Mouse (Mus musculus): ENCODE results near the gene Chst11. TPM values are rescaled to one million over a fixed set of nuclear protein-coding genes. Genes with fewer than 3 reads are reported as not detected.
A peak's percentile ranks its signal among the peaks of the same experiment; 100 is the strongest.

Gene Chst11
- polyA plus RNA-seq, 1 experiment from 2014 or later = 4.5 TPM

- Histone ChIP-seq H3K4me1 (ENCODE audit: control insufficient read depth, insufficient read depth, low read length) (peaks cover 22% of the 10 kb centered on the region), H3K36me3 (ENCODE audit: control insufficient read depth, insufficient read depth, low read length) (no peaks in the 10 kb centered on the region), H3K27ac (replicated peaks; ENCODE audit: low read depth, low read length) (no peak overlapping the region), H3K9ac (replicated peaks; ENCODE audit: low read length) (no peak overlapping the region), H3K4me2 (ENCODE audit: low read length) (no peak overlapping the region; the same call in 1 of the 2 replicates), H3K4me3 (replicated peaks; ENCODE audit: low read depth, low read length) (no peak overlapping the region), H3K9me3 (ENCODE audit: control insufficient read depth, low read length) (no peaks in the 10 kb centered on the region), H3K27me3 (ENCODE audit: control insufficient read depth, insufficient read depth, low read length) (no peaks in the 10 kb centered on the region)
- DNase-seq (peak; percentile 43), ATAC-seq (ENCODE audit: low FRiP score, low TSS enrichment) (no peak)
- 7% methylated on average over 16 of the region's 16 CpGs for WGBS
These were observed 148.7 kb downstream of the Chst11 start for GRCm38 (mm10) chr10:83133866-83134570.

- H3K27ac ChIP-seq (replicated peaks; ENCODE audit: low read depth, low read length) = no peak overlapping the region
- no peak for ATAC-seq (ENCODE audit: low FRiP score, low TSS enrichment)
These were observed 149.6 kb downstream of the Chst11 start for GRCm38 (mm10) chr10:83134896-83135295.

GRCm38 (mm10) chr10:83135963-83136362 lies 150.7 kb downstream of the Chst11 start:
- WGBS = 88% methylated on average over 1 of the region's 1 CpGs

More at GRCm38 (mm10) chr10:83134896-83135295, 149.6 kb downstream of the Chst11 start:
- Histone ChIP-seq H3K4me1 (ENCODE audit: control insufficient read depth, insufficient read depth, low read length) (peaks cover 21% of the 10 kb centered on the region), H3K36me3 (ENCODE audit: control insufficient read depth, insufficient read depth, low read length) (no peaks in the 10 kb centered on the region), H3K9ac (replicated peaks; ENCODE audit: low read length) (no peak overlapping the region; the same call in 1 of the 2 replicates), H3K4me3 (replicated peaks; ENCODE audit: low read depth, low read length) (no peak overlapping the region), H3K27me3 (ENCODE audit: control insufficient read depth, insufficient read depth, low read length) (no peaks in the 10 kb centered on the region), H3K4me2 (ENCODE audit: low read length) (peak overlapping the region; percentile 12; the same call in 1 of the 2 replicates), H3K9me3 (ENCODE audit: control insufficient read depth, low read length) (no peaks in the 10 kb centered on the region)
- peak; percentile 49 for DNase-seq
- 15% methylated on average over 10 of the region's 10 CpGs for WGBS

GRCm38 (mm10) chr10:83137103-83137502 lies 151.8 kb downstream of the Chst11 start:
- 0 out of 2 replicates have a peak overlapping the region, but pooled peaks have one; percentile 1 for H3K27ac ChIP-seq (replicated peaks; ENCODE audit: low read depth, low read length)
- H3K36me3 ChIP-seq (ENCODE audit: control insufficient read depth, insufficient read depth, low read length) = no peaks in the 10 kb centered on the region
- ATAC-seq (ENCODE audit: low FRiP score, low TSS enrichment) = no peak
- H3K9ac ChIP-seq (replicated peaks; ENCODE audit: low read length) = no peak overlapping the region
- 86% methylated on average over 7 of the region's 7 CpGs for WGBS
- no peak overlapping the region for H3K4me3 ChIP-seq (replicated peaks; ENCODE audit: low read depth, low read length)
- H3K4me2 ChIP-seq (ENCODE audit: low read length) = no peak overlapping the region
- no peaks in the 10 kb centered on the region for H3K27me3 ChIP-seq (ENCODE audit: control insufficient read depth, insufficient read depth, low read length)
- no peak for DNase-seq
- no peaks in the 10 kb centered on the region for H3K9me3 ChIP-seq (ENCODE audit: control insufficient read depth, low read length)
- H3K4me1 ChIP-seq (ENCODE audit: control insufficient read depth, insufficient read depth, low read length) = peaks cover 18% of the 10 kb centered on the region

More at GRCm38 (mm10) chr10:83135963-83136362, 150.7 kb downstream of the Chst11 start:
- Histone ChIP-seq H3K36me3 (ENCODE audit: control insufficient read depth, insufficient read depth, low read length) (no peaks in the 10 kb centered on the region), H3K27ac (replicated peaks; ENCODE audit: low read depth, low read length) (no peak overlapping the region), H3K4me3 (replicated peaks; ENCODE audit: low read depth, low read length) (no peak overlapping the region), H3K27me3 (ENCODE audit: control insufficient read depth, insufficient read depth, low read length) (no peaks in the 10 kb centered on the region), H3K4me2 (ENCODE audit: low read length) (no peak overlapping the region), H3K4me1 (ENCODE audit: control insufficient read depth, insufficient read depth, low read length) (peaks cover 18% of the 10 kb centered on the region), H3K9me3 (ENCODE audit: control insufficient read depth, low read length) (no peaks in the 10 kb centered on the region), H3K9ac (replicated peaks; ENCODE audit: low read length) (no peak overlapping the region)
- ATAC-seq (ENCODE audit: low FRiP score, low TSS enrichment) (no peak), DNase-seq (no peak)

- no peaks in the 10 kb centered on the region for H3K9me3 ChIP-seq (ENCODE audit: control insufficient read depth, low read length)
- DNase-seq = no peak
These were observed 154.0 kb downstream of the Chst11 start for GRCm38 (mm10) chr10:83139276-83139675.

GRCm38 (mm10) chr10:83140258-83140936 lies 155.1 kb downstream of the Chst11 start:
- Histone ChIP-seq H3K4me2 (ENCODE audit: low read length) (no peak overlapping the region), H3K4me3 (replicated peaks; ENCODE audit: low read depth, low read length) (no peak overlapping the region), H3K4me1 (ENCODE audit: control insufficient read depth, insufficient read depth, low read length) (no peaks in the 10 kb centered on the region; the same call in 1 of the 2 replicates), H3K9ac (replicated peaks; ENCODE audit: low read length) (no peak overlapping the region), H3K9me3 (ENCODE audit: control insufficient read depth, low read length) (no peaks in the 10 kb centered on the region), H3K36me3 (ENCODE audit: control insufficient read depth, insufficient read depth, low read length) (no peaks in the 10 kb centered on the region), H3K27ac (replicated peaks; ENCODE audit: low read depth, low read length) (no peak overlapping the region), H3K27me3 (ENCODE audit: control insufficient read depth, insufficient read depth, low read length) (no peaks in the 10 kb centered on the region)
- no peak for ATAC-seq (ENCODE audit: low FRiP score, low TSS enrichment)
- no peak for DNase-seq
- 74% methylated on average over 16 of the region's 16 CpGs for WGBS

More at GRCm38 (mm10) chr10:83139276-83139675, 154.0 kb downstream of the Chst11 start:
- ATAC-seq (ENCODE audit: low FRiP score, low TSS enrichment) = no peak
- Histone ChIP-seq H3K27me3 (ENCODE audit: control insufficient read depth, insufficient read depth, low read length) (no peaks in the 10 kb centered on the region), H3K9ac (replicated peaks; ENCODE audit: low read length) (no peak overlapping the region), H3K4me1 (ENCODE audit: control insufficient read depth, insufficient read depth, low read length) (peaks cover 11% of the 10 kb centered on the region), H3K27ac (replicated peaks; ENCODE audit: low read depth, low read length) (no peak overlapping the region), H3K4me3 (replicated peaks; ENCODE audit: low read depth, low read length) (no peak overlapping the region), H3K36me3 (ENCODE audit: control insufficient read depth, insufficient read depth, low read length) (no peaks in the 10 kb centered on the region), H3K4me2 (ENCODE audit: low read length) (no peak overlapping the region)
- 95% methylated on average over 7 of the region's 7 CpGs for WGBS

- H3K36me3 ChIP-seq (ENCODE audit: control insufficient read depth, insufficient read depth, low read length) = no peaks in the 10 kb centered on the region
- ATAC-seq (ENCODE audit: low FRiP score, low TSS enrichment) = no peak
- 97% methylated on average over 5 of the region's 5 CpGs for WGBS
- no peak overlapping the region for H3K9ac ChIP-seq (replicated peaks; ENCODE audit: low read length)
- H3K4me3 ChIP-seq (replicated peaks; ENCODE audit: low read depth, low read length) = no peak overlapping the region
- H3K9me3 ChIP-seq (ENCODE audit: control insufficient read depth, low read length) = no peaks in the 10 kb centered on the region
- H3K4me2 ChIP-seq (ENCODE audit: low read length) = no peak overlapping the region
- no peak overlapping the region for H3K27ac ChIP-seq (replicated peaks; ENCODE audit: low read depth, low read length)
- H3K4me1 ChIP-seq (ENCODE audit: control insufficient read depth, insufficient read depth, low read length) = no peaks in the 10 kb centered on the region
- DNase-seq = no peak
- no peaks in the 10 kb centered on the region for H3K27me3 ChIP-seq (ENCODE audit: control insufficient read depth, insufficient read depth, low read length)
These were observed 156.1 kb downstream of the Chst11 start for GRCm38 (mm10) chr10:83141434-83141833.

- Histone ChIP-seq H3K9ac (replicated peaks; ENCODE audit: low read length) (no peak overlapping the region), H3K27me3 (ENCODE audit: control insufficient read depth, insufficient read depth, low read length) (no peaks in the 10 kb centered on the region), H3K4me3 (replicated peaks; ENCODE audit: low read depth, low read length) (no peak overlapping the region), H3K4me1 (ENCODE audit: control insufficient read depth, insufficient read depth, low read length) (no peaks in the 10 kb centered on the region), H3K9me3 (ENCODE audit: control insufficient read depth, low read length) (no peaks in the 10 kb centered on the region), H3K27ac (replicated peaks; ENCODE audit: low read depth, low read length) (no peak overlapping the region), H3K36me3 (ENCODE audit: control insufficient read depth, insufficient read depth, low read length) (no peaks in the 10 kb centered on the region), H3K4me2 (ENCODE audit: low read length) (no peak overlapping the region)
- ATAC-seq (ENCODE audit: low FRiP score, low TSS enrichment) = no peak
- DNase-seq = no peak
- 91% methylated on average over 10 of the region's 10 CpGs for whole genome bisulfite sequencing
These were observed 157.8 kb downstream of the Chst11 start for GRCm38 (mm10) chr10:83143049-83143448.
